Mouse (Mus musculus) hindbrain, embryonic 14.5 days (tissue): ENCODE results near the gene Nusap1. TPM values are rescaled to one million over a fixed set of nuclear protein-coding genes. Genes with fewer than 3 reads are reported as not detected.
A peak's percentile ranks its signal among the peaks of the same experiment; 100 is the strongest.
"Not testable (repeated sequence)": the region's sequence is repeated elsewhere in the genome, so short reads cannot be mapped to it uniquely, and the experiment has no call there.

Experiments
- ATAC-seq: fragments of 200-750 bp; cut with Nextera tagmentation; 2 replicates; pipeline ENCODE4 v1.8.0; 2017; ENCODE audit warnings: moderate number of reproducible peaks, mild to moderate bottlenecking, moderate TSS enrichment, moderate library complexity; ENCODE audit not compliant: low FRiP score
- DNase-seq: peaks from one replicate; pipeline ENCODE4 v3.0.0-alpha.2; 2015; ENCODE audit warnings: low spot score
- H3K27ac ChIP-seq: fragments of 300-500 bp; sonication (generic); 2 replicates; pipeline ENCODE4 v1.5.1; 2014; ENCODE audit warnings: mild to moderate bottlenecking, moderate library complexity
- H3K27me3 ChIP-seq: fragments of 300-500 bp; sonication (generic); 2 replicates; pipeline ENCODE4 v1.6.1; 2014; ENCODE audit warnings: mild to moderate bottlenecking, low read length, mixed read lengths; ENCODE audit not compliant: control insufficient read depth, insufficient read depth
- H3K36me3 ChIP-seq: fragments of 300-500 bp; sonication (generic); replicated peaks from 2 replicates; pipeline ENCODE4 v1.6.1; 2014; ENCODE audit not compliant: control insufficient read depth, insufficient read depth
- H3K4me1 ChIP-seq: fragments of 300-500 bp; sonication (generic); replicated peaks from 2 replicates; pipeline ENCODE4 v1.6.1; 2014; ENCODE audit warnings: antibody characterized with exemption, low read length, mixed read lengths; ENCODE audit not compliant: control insufficient read depth, insufficient read depth
- H3K4me2 ChIP-seq: fragments of 300-500 bp; sonication (generic); replicated peaks from 2 replicates; pipeline ENCODE4 v1.6.1; 2014; ENCODE audit warnings: mild to moderate bottlenecking, moderate library complexity
- H3K4me3 ChIP-seq: fragments of 300-500 bp; sonication (generic); replicated peaks from 2 replicates; pipeline ENCODE4 v1.5.1; 2014; ENCODE audit warnings: mild to moderate bottlenecking, low read length
- H3K9ac ChIP-seq: fragments of 300-500 bp; sonication (generic); 2 replicates; pipeline ENCODE4 v1.6.1; 2014
- H3K9me3 ChIP-seq: fragments of 300-500 bp; sonication (generic); 2 replicates; pipeline ENCODE4 v1.6.1; 2016; ENCODE audit warnings: low read length; ENCODE audit not compliant: control insufficient read depth
- WGBS: fragments of 180-500 bp; shearing (Covaris S2); extraction: QIAGEN DNeasy Blood & Tissue Kit; methylation state at CpG from one replicate; pipeline ENCODE4 v1.1.7; 2014; 5-methylcytosine and 5-hydroxymethylcytosine counted together
- polyA plus RNA-seq: library from polyadenylated mRNA; unstranded; fragments of >200 nt; fragmentation: Nextera tagmentation; extraction: Ambion mirVana; gene quantifications from 2 replicates; pipeline ENCODE4 v1.2.1, GENCODE M21; 2014

Gene Nusap1
- polyA plus RNA-seq, 1 experiment from 2014 or later, result 11.0 TPM

DNA sequence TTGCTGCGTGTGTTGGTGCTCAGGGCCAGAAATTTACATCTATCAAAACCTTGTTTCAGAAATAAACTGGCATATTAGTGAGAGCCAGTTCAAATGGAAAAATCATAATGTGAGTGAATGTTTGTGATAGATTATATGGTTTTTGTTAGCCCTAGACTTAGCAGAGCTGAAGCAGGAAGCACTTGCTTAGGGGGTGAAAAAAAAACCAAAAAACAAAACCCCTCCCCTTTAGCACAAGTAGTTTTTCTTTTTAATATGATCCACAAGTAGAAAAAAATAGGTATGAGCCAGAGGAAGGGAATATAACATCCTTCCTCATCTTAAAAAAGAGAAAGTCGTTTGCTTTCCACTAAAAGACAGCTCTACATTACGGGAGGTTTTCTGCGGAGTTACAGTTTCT, 22.8 kb upstream of the Nusap1 start:
- no peaks in the 10 kb centered on the region for H3K27me3 ChIP-seq
- peak overlapping the region; percentile 61 for H3K4me2 ChIP-seq
- no peak overlapping the region for H3K27ac ChIP-seq
- H3K36me3 ChIP-seq, result peaks cover 46% of the 10 kb centered on the region
- peak overlapping the region; percentile 89 for H3K9ac ChIP-seq
- peak overlapping the region; percentile 93 for H3K4me3 ChIP-seq
- 54% methylated on average over 4 of the region's 4 CpGs for WGBS
- no peaks in the 10 kb centered on the region for H3K9me3 ChIP-seq
- ATAC-seq, result no peak
- H3K4me1 ChIP-seq, result peaks cover 19% of the 10 kb centered on the region
- DNase-seq, result no peak

DNA sequence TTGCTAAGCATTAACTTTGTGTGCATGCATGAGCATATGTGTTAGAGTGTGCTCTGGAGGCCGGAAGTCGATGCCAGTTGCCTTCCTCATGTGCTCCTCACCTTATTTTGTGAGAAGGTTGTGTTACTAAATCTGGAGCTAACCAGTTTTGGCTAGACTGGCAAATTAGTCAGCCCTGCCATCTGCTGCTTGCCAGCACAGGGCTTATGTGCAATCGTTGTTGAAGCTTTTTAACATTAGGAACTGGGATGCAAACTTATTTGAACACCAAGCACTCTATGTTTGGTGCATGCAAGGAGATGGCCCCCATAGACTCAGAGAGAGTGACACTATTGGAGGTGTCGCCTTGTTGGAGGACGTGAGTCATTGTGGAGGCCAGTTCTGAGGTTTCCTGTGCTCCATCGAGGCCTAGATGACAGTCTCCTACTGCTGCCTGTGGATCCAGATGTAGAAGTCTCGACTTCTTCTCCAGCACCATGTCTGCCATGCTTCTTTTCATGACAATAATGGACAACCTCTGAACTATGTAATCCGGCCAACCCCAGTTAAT, 21.2 kb upstream of the Nusap1 start:
- WGBS, result 89% methylated on average over 8 of the region's 8 CpGs
- DNase-seq (no peak), ATAC-seq (no peak)
- H3K4me1 ChIP-seq, result peaks cover 24% of the 10 kb centered on the region
- no peaks in the 10 kb centered on the region for H3K27me3 ChIP-seq
- H3K9ac ChIP-seq, result no peak overlapping the region
- no peak overlapping the region for H3K4me2 ChIP-seq
- H3K27ac ChIP-seq, result no peak overlapping the region
- peaks cover 55% of the 10 kb centered on the region for H3K36me3 ChIP-seq
- no peak overlapping the region for H3K4me3 ChIP-seq
- no peaks in the 10 kb centered on the region for H3K9me3 ChIP-seq

DNA sequence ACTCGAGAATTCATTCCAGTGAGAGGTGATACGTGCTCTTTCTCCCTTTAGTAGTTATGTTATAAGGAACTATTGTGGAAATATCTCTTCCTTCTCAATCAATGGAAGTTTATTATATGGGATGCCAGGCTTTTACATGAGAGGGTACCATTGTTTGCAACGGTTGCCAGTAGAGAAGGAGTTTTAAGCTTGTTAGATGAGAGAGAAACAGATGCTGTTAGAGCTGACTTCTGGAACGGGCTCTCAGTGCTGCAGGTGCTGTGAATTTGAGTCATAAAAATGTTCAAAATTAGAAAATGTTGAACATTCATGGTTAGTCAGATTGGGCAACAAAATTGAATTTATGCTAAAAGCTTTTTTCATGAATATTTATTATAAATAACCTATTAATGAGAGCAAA, 17.1 kb upstream of the Nusap1 start:
- DNase-seq, result no peak
- 88% methylated on average over 4 of the region's 4 CpGs for WGBS
- H3K9ac ChIP-seq, result no peak overlapping the region

DNA sequence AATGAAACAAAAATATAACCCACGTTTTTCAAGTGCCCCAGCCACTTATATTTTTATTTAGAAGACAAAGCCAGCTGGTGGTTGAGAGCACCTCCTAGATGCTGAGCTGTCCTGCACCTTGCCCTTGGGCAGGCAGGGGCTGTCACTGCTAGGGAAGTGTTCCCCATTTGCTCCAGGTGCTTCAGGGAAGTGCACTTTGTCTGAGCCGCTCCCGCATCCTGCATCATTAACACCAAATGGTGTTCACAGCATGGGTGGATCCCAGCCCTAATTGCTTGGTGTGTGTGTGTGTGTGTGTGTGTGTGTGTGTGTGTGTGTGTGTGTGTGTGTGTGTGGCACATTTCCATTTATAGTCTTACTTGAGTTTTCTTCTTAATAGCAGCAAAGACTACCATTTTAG, 16.5 kb upstream of the Nusap1 start:
- not testable (repeated sequence) for H3K4me2 ChIP-seq, H3K9ac ChIP-seq, H3K27me3 ChIP-seq, H3K4me1 ChIP-seq, ATAC-seq, H3K9me3 ChIP-seq, H3K4me3 ChIP-seq, DNase-seq, H3K27ac ChIP-seq
- WGBS, result 61% methylated on average over 3 of the region's 3 CpGs
- peaks cover 92% of the 10 kb centered on the region for H3K36me3 ChIP-seq

More for the DNA sequence above, 17.1 kb upstream of the Nusap1 start:
- Histone ChIP-seq H3K4me3 (no peak overlapping the region), H3K27ac (no peak overlapping the region), H3K9me3 (no peaks in the 10 kb centered on the region), H3K27me3 (no peaks in the 10 kb centered on the region), H3K36me3 (peaks cover 91% of the 10 kb centered on the region), H3K4me2 (no peak overlapping the region), H3K4me1 (0 out of 2 replicates have a peak, but pooled peaks cover 5% of the 10 kb centered on the region)
- ATAC-seq, result no peak

DNA sequence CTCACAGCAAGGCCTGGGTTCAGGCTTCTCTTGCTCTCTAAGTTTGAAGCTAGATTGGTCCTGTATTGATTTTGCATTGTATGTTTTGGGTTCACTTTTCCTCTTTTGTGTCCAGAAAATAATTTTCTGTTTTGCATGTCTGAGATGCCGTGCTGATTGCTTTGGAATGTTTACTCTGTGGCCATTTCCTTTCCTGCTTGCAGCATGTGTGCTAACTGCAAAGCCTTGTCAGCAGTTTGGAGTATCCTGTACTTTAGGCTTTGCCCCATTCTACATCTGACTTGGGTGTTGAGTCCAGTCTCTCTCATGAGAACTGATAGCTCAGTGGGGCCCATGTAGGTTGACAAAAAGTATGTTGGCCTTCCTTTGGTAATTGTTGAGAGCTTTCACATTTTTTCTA, 15.6 kb upstream of the Nusap1 start:
- Histone ChIP-seq H3K4me3 (no peak overlapping the region), H3K4me2 (no peak overlapping the region), H3K36me3 (peaks cover 92% of the 10 kb centered on the region), H3K9me3 (no peaks in the 10 kb centered on the region), H3K9ac (no peak overlapping the region), H3K4me1 (0 out of 2 replicates have a peak, but pooled peaks cover 5% of the 10 kb centered on the region), H3K27me3 (no peaks in the 10 kb centered on the region), H3K27ac (no peak overlapping the region)
- no peak for ATAC-seq
- no peak for DNase-seq
- WGBS, result 88% methylated on average over 1 of the region's 1 CpGs

DNA sequence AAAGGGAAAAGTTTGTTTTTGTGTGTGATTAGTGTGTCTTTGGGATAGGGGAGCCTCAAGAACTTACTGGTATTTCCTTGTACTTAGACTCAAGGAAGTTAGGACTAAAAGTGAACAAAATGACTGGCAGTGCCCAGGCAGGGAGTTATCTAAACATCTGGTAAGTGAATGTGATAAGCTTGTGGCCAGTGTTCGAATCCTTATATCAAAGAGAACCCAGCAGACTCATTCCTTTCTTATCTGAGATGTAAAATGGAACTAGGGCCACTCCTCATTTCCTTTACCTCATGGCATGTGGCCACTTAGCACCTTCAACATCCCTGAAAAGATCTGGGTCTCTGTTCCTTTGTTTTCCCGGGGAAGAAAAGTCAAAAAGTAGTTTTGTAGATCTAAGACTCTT, 14.2 kb upstream of the Nusap1 start:
- ATAC-seq, result no peak
- 83% methylated on average over 2 of the region's 2 CpGs for WGBS
- DNase-seq, result no peak

DNA sequence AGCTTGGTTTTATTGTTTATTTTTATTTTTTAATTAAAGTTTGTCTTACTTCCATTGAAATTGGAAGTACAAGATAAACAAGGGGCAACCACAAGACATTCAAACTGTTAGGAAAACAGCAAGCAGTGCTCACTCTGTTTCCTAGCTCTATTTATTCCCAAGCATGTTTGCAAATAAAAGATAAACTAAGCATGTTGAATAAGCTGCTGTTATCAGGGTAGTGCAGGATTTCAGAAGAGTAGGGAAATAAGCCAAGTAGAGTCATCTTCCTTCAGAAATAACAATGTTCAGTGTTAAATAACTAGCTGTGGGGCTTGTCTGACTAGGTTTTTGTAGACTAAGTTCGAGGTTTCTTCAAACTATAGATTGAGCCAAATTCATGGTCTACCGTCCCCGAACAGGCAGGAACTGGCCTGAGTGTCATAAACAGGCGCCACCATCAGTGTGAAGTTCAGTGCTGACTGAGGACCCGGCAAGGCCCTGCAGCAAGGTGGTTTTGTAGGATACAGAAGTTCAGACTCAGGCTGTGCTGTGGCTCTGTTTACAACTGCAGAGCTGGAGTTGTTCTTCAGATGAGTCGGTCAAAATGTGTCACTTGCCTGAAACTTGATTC, 12.6 kb upstream of the Nusap1 start:
- Histone ChIP-seq H3K27ac (no peak overlapping the region), H3K9me3 (no peaks in the 10 kb centered on the region), H3K9ac (no peak overlapping the region), H3K36me3 (peaks cover 86% of the 10 kb centered on the region), H3K4me2 (no peak overlapping the region), H3K27me3 (no peaks in the 10 kb centered on the region), H3K4me1 (0 out of 2 replicates have a peak, but pooled peaks cover 5% of the 10 kb centered on the region), H3K4me3 (no peak overlapping the region)
- DNase-seq (no peak), ATAC-seq (no peak)
- WGBS, result 94% methylated on average over 6 of the region's 6 CpGs

More for the DNA sequence above, 14.2 kb upstream of the Nusap1 start:
- no peak overlapping the region for H3K4me3 ChIP-seq
- no peak overlapping the region for H3K9ac ChIP-seq
- 0 out of 2 replicates have a peak, but pooled peaks cover 5% of the 10 kb centered on the region for H3K4me1 ChIP-seq
- no peaks in the 10 kb centered on the region for H3K27me3 ChIP-seq
- no peak overlapping the region for H3K27ac ChIP-seq
- H3K4me2 ChIP-seq, result no peak overlapping the region
- no peaks in the 10 kb centered on the region for H3K9me3 ChIP-seq
- H3K36me3 ChIP-seq, result peaks cover 91% of the 10 kb centered on the region

DNA sequence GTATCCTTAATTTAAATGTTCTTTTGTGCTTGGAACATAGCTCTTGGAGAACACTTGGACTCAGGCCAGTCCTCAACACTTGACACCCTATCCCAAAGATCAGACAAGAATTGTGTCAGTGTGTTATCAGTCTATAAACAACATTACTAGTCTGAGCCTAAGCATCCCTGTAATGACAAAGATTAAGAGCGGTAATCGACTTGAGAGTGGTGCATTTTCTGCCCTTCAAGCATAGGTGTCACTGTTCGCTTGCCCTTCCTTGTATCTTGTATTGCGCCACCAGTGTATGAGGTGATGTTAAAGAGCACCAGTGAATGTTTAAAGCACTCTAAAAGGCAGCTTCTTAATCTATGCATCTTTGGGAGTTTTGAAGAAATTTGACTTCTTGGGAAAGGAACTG, 11.1 kb upstream of the Nusap1 start:
- Histone ChIP-seq H3K9ac (no peak overlapping the region), H3K4me2 (no peak overlapping the region), H3K27me3 (no peaks in the 10 kb centered on the region), H3K27ac (no peak overlapping the region), H3K9me3 (no peaks in the 10 kb centered on the region), H3K4me1 (no peaks in the 10 kb centered on the region), H3K36me3 (peaks cover 72% of the 10 kb centered on the region), H3K4me3 (no peak overlapping the region)
- WGBS, result 97% methylated on average over 4 of the region's 4 CpGs
- ATAC-seq, result no peak
- no peak for DNase-seq

DNA sequence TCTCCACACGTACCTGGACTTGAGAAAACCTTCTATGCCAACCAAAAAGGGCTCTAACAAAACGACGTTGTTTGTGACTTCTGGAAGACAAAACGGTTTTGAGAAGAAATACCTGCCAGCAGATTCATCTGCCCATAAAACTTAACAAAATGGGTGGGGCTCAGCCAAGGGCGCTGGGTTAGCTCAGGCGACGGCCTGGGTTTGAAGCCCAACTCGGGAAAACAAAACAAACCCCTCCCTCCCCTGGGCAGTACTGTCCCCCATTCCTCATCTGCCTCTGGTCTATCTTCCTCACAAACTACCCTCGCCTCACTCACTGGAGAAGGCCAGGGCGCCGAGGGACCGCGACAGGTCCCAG, 278 bp upstream of the Nusap1 start:
- peak overlapping the region; percentile 97 for H3K4me2 ChIP-seq
- peaks cover 2% of the 10 kb centered on the region; the same call in 1 of the 2 replicates for H3K4me1 ChIP-seq
- no peaks in the 10 kb centered on the region for H3K36me3 ChIP-seq
- peak overlapping the region; percentile 68 for H3K4me3 ChIP-seq
- ATAC-seq, result no peak; the same call in 1 of the 2 replicates
- under 1% methylated on average over 13 of the region's 13 CpGs for WGBS
- H3K9me3 ChIP-seq, result no peaks in the 10 kb centered on the region
- H3K9ac ChIP-seq, result peak overlapping the region; percentile 58
- no peak for DNase-seq
- no peak overlapping the region for H3K27ac ChIP-seq
- H3K27me3 ChIP-seq, result no peaks in the 10 kb centered on the region
